Mouse (Mus musculus) heart, adult 11 months (tissue): ENCODE data around the gene Mto1.
A peak's percentile ranks its signal among the peaks of the same experiment; 100 is the strongest.

Source experiments
- DNase-seq: peaks from one replicate; pipeline ENCODE4 v3.0.0; 2022

Gene Mto1

DNA sequence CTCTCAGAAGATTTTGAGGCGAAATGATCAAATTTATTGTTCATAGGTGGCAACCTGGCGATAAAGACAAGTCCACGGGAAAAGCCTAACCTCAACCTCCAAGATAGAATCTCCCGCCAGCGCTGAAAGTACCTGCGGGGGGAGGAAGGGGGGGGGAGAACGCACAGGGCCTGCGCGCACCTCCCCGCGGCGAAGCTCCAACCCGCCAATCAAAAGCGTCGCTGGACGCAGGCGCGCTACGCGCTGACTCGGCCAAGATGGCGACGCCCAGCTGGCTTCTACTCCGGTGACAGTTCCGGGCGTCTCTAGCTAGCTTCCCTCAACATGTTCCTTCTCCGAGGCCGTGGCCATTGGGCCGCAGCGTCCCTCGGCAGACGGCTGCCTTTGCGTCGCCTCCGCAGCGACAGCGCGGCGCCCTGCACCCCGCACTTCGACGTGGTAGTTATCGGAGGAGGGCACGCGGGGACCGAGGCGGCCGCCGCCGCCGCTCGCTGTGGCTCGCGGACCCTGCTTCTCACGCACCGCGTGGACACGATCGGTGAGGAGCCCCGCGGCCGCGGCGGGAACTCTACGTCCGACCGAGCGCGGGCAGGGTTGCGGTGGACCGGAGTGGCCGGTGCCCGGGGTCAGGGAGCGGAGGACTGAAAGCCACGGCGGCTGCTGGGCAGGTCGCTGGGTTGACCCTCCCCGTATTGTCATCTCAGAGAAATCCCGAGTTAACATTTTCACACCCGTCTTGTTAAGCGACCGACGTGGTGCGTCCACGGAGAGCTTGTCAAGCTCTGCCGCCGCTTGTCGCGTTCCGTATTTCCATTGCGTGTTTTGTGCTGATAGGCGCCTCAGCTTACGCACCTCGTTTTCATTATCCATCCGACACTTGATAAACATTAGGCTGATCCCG is at the start of gene Mto1, which contains the start of gene Gm17324:
TSS of gene Mto1 (plus strand) at position 236 of the 901 bp plus-strand sequence.
TSS of gene Gm17324 (minus strand) at position 814 of the 901 bp plus-strand sequence.
- peak; percentile 99 for DNase-seq

GRCm38 (mm10) chr9:78400570-78400969 is 47.4 kb upstream of the Mto1 start:
- peak; percentile 31 for DNase-seq

DNA sequence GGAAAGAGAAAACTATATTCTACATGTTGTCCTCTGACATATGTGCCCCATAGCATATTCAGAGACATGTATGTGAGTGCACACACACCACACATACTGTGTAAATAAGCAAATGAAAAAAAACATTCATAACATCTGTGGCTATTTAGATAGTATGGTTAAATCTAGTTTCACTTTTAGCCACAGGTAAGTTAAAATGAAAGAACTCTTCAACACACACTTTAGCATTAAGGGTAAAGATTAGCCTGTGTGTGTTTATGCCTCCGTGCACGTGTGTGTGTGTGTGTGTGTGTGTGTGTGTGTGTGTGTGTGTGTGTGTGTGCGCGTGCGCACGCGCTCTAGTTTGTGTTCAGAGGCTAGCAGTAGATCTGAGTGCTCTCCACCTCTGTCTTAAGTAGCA is 46.4 kb upstream of the Mto1 start:
- DNase-seq: peak; percentile 17

- peak; percentile 61 for DNase-seq
Observed at GRCm38 (mm10) chr9:78427362-78427781, 20.6 kb upstream of the Mto1 start.

- peak; percentile 93 for DNase-seq
Observed at GRCm38 (mm10) chr9:78428185-78428584, 19.8 kb upstream of the Mto1 start.

DNA sequence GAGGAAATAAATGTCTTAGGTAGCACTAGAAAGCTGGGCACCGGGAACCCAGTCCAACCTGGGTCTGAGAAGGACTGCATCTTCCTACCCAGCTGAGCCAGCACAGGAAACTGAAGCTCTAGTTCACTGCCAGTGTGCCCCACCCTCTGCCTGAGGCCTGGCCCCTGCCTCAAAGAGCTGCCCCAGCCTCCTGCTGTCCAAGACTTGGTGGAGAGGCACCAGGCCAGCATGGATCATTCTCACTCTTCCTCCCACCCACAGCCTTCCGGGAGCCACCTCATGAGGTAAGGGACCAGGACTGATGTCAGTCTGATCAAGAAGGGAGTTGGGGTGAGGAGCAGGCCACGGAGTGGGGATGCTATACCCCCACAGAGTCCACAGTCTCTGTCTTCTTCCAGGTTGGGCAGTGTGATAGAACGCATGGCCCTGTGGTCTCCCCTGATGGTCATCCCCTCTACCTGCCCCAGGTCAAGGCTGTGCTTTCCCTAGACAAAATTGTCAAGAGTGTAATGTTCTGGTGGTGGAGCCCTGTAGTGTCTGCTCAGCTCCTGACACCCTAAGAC is 19.1 kb upstream of the Mto1 start:
- DNase-seq: peak; percentile 80

GRCm38 (mm10) chr9:78429551-78429950 is 18.5 kb upstream of the Mto1 start:
- DNase-seq: peak; percentile 62

- DNase-seq: no peak
Observed at GRCm38 (mm10) chr9:78430486-78430885, 17.5 kb upstream of the Mto1 start.

- no peak for DNase-seq
Observed at GRCm38 (mm10) chr9:78432471-78432870, 15.5 kb upstream of the Mto1 start.

GRCm38 (mm10) chr9:78439426-78439825 is 8.6 kb upstream of the Mto1 start:
- DNase-seq: no peak

DNA sequence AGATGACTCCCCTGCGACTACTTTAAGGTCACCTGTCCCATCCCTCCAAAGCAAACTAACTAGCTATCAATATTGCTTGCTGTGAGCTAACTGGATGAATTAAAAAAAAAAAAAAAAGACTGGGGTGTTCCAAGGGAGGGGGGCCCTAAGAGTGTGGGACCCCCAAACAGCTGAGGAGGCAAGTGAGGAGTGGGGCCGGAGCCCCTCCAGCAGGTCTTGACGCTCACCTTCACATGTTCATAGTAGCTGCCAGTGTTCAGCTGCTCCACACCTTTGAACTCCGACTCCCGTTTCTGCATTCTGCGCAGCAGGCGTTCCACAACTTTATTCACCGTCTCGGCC is 5.8 kb upstream of the Mto1 start:
- DNase-seq: no peak

DNA sequence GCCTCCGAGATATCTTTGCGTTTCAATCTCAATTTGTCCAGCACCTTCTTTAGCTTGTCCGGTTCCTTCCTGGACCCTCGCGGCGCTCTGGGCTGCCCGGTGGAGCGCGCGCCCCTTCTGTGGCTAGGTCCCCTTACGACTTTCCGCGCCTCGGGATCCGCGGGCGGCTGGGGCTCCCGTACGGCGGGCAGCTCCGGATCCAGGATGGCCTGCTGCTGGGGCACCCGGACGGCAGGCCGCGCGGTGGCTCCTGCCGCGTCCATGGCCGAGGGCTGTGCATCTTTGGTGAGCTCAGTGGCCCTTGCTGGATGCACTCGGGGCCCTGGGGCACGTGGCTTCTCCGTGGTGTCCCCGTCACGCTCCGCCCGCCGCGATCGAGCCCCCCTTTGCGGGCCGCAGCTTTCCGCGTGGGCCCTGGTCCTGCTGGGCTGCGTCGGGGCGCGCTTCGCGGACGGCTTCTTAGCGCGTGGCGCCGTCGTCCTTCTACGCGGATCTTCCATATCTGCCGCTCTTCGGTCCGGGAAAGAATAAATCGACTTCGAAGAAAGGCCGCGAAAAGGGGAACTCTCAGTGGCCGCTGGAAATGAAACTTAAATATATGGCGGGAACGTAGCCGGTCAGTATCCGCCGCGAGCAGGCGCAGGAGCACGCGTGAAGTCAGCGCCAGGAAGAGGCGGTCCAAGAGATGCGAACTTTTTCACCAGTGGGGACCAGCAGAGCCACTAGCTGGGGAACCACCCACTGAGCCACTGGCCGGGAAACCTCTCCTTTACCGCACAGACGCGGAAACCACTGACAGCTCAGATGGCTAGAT is 5.2 kb upstream of the Mto1 start, which contains the start of gene Cgas:
TSS of gene Cgas (minus strand) at position 659 of the 814 bp plus-strand sequence.
- DNase-seq: peak; percentile 99

GRCm38 (mm10) chr9:78447606-78447972 is 419 bp upstream of the Mto1 start:
- no peak for DNase-seq

DNA sequence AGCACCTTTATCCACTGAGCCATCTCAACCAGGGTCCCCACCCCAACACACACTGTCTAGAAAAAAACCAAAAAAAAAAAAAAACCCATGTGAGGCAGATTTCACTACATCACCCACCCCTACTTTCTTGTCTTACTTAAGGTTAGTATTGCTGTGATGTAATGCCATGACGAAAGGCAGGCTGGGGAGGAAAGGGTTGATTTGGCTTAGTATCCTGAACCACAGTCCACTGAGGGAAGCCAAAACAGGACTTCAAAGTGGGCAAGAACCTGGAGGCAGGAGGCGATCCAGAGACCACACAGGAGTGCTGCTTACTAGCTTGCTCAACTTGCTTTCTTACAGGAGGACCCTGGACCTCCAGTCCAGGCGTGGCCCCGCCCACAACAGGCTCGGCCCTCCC is 2.4 kb downstream of the Mto1 start:
- no peak for DNase-seq

GRCm38 (mm10) chr9:78451382-78451781 is 3.4 kb downstream of the Mto1 start:
- peak; percentile 95 for DNase-seq

GRCm38 (mm10) chr9:78457026-78457425 is 9.0 kb downstream of the Mto1 start:
- no peak for DNase-seq

- DNase-seq: no peak
Observed at GRCm38 (mm10) chr9:78463337-78463736, 15.3 kb downstream of the Mto1 start.

GRCm38 (mm10) chr9:78465725-78466124 is 17.7 kb downstream of the Mto1 start:
- DNase-seq: no peak

- peak; percentile 61 for DNase-seq
Observed at GRCm38 (mm10) chr9:78473588-78473987, 25.6 kb downstream of the Mto1 start.

GRCm38 (mm10) chr9:78474270-78474669 is 26.3 kb downstream of the Mto1 start:
- peak; percentile 64 for DNase-seq

DNA sequence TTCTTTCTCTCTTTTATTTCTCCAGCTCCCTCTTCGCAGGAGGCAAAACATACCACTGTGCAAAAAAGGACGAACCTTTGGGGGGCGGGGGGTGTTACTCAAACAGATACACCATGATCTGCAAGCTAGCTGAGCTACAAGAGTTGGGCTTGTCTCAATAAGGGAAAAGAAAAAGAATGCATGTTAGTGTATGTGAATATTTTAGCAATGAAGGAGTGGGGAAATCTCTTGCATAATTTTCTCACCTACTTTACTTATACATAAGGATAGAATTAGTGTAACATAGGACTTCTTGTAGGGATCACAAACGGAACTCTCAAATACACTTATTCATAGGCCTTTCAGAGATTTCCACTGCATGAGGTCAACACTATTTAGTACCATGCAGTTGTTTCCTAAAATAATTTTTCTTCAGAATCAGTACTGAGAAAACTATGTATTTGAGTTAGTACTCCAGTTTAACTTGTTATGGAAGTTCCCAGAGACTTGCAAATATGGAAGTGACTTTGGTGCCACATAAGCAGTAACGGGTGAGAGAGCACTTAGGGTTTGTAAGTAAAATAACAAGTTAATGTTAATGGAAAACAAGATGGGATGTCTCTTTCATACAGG is 26.9 kb downstream of the Mto1 start:
- no peak for DNase-seq

GRCm38 (mm10) chr9:78475383-78475780 is 27.4 kb downstream of the Mto1 start:
- DNase-seq: peak; percentile 61

DNA sequence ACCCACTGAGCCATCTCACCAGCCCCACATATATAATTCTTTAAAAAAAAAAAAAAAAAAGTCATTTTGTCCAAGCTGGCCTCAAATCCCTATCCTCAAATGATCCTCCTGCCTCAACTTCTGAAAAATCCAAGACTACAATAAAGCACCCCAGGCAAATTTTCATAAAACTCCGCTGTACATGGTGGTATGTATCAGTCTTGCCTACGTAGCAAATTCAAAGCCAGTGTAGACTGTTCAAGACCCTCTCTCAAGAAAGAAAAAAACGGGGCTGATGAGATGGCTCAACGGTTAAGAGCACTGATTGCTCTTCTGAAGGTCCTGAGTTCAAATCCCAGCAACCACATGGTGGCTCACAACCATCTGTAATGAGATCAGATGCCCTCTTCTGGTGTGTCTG is 27.9 kb downstream of the Mto1 start:
- no peak for DNase-seq
